Mouse (Mus musculus) limb, embryonic 13.5 days (tissue): Measurements from ENCODE around the gene Tecpr2. TPM values are rescaled to one million over a fixed set of nuclear protein-coding genes. Genes with fewer than 3 reads are reported as not detected.
A peak's percentile ranks its signal among the peaks of the same experiment; 100 is the strongest.

Experiments
- ATAC-seq: fragments of 200-750 bp; cut with Nextera tagmentation; 2 replicates; pipeline ENCODE4 v1.8.0; 2017; ENCODE audit warnings: low read depth, moderate number of reproducible peaks, moderate TSS enrichment; ENCODE audit not compliant: low FRiP score
- H3K27ac ChIP-seq: fragments of 300-500 bp; sonication (generic); 2 replicates; pipeline ENCODE4 v1.5.1; 2015; ENCODE audit warnings: inconsistent platforms, mild to moderate bottlenecking, moderate library complexity
- H3K27me3 ChIP-seq: fragments of 300-500 bp; sonication (generic); 2 replicates; pipeline ENCODE4 v1.6.1; 2015; ENCODE audit warnings: mild to moderate bottlenecking, inconsistent platforms
- H3K36me3 ChIP-seq: fragments of 300-500 bp; sonication (generic); 2 replicates; pipeline ENCODE4 v1.6.1; 2015; ENCODE audit warnings: inconsistent platforms, mild to moderate bottlenecking, moderate library complexity
- H3K4me1 ChIP-seq: fragments of 300-500 bp; sonication (generic); 2 replicates; pipeline ENCODE4 v1.6.1; 2015; ENCODE audit warnings: inconsistent platforms
- H3K4me2 ChIP-seq: fragments of 300-500 bp; sonication (generic); replicated peaks from 2 replicates; pipeline ENCODE4 v1.6.1; 2015; ENCODE audit warnings: inconsistent platforms, mild to moderate bottlenecking, moderate library complexity
- H3K4me3 ChIP-seq: fragments of 300-500 bp; sonication (generic); 2 replicates; pipeline ENCODE4 v1.5.1; 2015; ENCODE audit warnings: moderate library complexity, mild to moderate bottlenecking, inconsistent platforms
- H3K9ac ChIP-seq: fragments of 300-500 bp; sonication (generic); 2 replicates; pipeline ENCODE4 v1.6.1; 2015; ENCODE audit warnings: mild to moderate bottlenecking, inconsistent platforms
- H3K9me3 ChIP-seq: fragments of 300-500 bp; sonication (generic); 2 replicates; pipeline ENCODE4 v1.6.1; 2016; ENCODE audit warnings: inconsistent platforms
- WGBS: fragments of 180-500 bp; shearing (Covaris S2); methylation state at CpG from one replicate; pipeline ENCODE4 v1.1.7; 2015; 5-methylcytosine and 5-hydroxymethylcytosine counted together
- polyA plus RNA-seq: library from polyadenylated mRNA; unstranded; fragments of >200 nt; fragmentation: Nextera tagmentation; extraction: Ambion mirVana; gene quantifications from 2 replicates; pipeline ENCODE4 v1.2.1, GENCODE M21; 2015

The Tecpr2 gene
- polyA plus RNA-seq, 1 experiment from 2014 or later = 4.9 TPM

GRCm38 (mm10) chr12:110875351-110875750 is 13.7 kb upstream of the Tecpr2 start:
- Histone ChIP-seq H3K27ac (no peak overlapping the region), H3K4me3 (no peak overlapping the region), H3K9me3 (no peaks in the 10 kb centered on the region), H3K9ac (no peak overlapping the region), H3K27me3 (no peaks in the 10 kb centered on the region), H3K4me2 (no peak overlapping the region), H3K4me1 (no peaks in the 10 kb centered on the region), H3K36me3 (peaks cover 93% of the 10 kb centered on the region)
- 80% methylated on average over 2 of the region's 2 CpGs for WGBS
- ATAC-seq = no peak

- Histone ChIP-seq H3K36me3 (peaks cover 55% of the 10 kb centered on the region), H3K27ac (no peak overlapping the region), H3K9ac (no peak overlapping the region), H3K4me2 (no peak overlapping the region), H3K9me3 (no peaks in the 10 kb centered on the region), H3K27me3 (no peaks in the 10 kb centered on the region), H3K4me1 (no peaks in the 10 kb centered on the region), H3K4me3 (no peak overlapping the region)
- ATAC-seq = no peak
- WGBS = 88% methylated on average over 7 of the region's 7 CpGs
Measured at GRCm38 (mm10) chr12:110882291-110882690, 6.8 kb upstream of the Tecpr2 start.

- 87% methylated on average over 2 of the region's 2 CpGs for WGBS
- Histone ChIP-seq H3K27me3 (no peaks in the 10 kb centered on the region), H3K4me3 (no peak overlapping the region), H3K27ac (no peak overlapping the region), H3K9ac (no peak overlapping the region), H3K9me3 (no peaks in the 10 kb centered on the region), H3K4me1 (peaks cover 16% of the 10 kb centered on the region), H3K36me3 (peaks cover 29% of the 10 kb centered on the region), H3K4me2 (no peak overlapping the region)
- no peak for ATAC-seq
Measured at GRCm38 (mm10) chr12:110885251-110885650, 3.8 kb upstream of the Tecpr2 start.

- Histone ChIP-seq H3K36me3 (peaks cover 8% of the 10 kb centered on the region), H3K4me3 (peak overlapping the region; percentile 82), H3K27me3 (no peaks in the 10 kb centered on the region), H3K27ac (peak overlapping the region; percentile 22; the same call in 1 of the 2 replicates), H3K4me2 (peak overlapping the region; percentile 95), H3K4me1 (peaks cover 18% of the 10 kb centered on the region), H3K9me3 (no peaks in the 10 kb centered on the region), H3K9ac (peak overlapping the region; percentile 84)
- ATAC-seq = no peak
- WGBS = 42% methylated on average over 12 of the region's 12 CpGs
Measured at GRCm38 (mm10) chr12:110888106-110888505, 958 bp upstream of the Tecpr2 start.

GRCm38 (mm10) chr12:110888606-110889005 is 458 bp upstream of the Tecpr2 start:
- Histone ChIP-seq H3K36me3 (peaks cover 3% of the 10 kb centered on the region), H3K4me1 (peaks cover 18% of the 10 kb centered on the region), H3K9me3 (no peaks in the 10 kb centered on the region), H3K27me3 (no peaks in the 10 kb centered on the region), H3K27ac (peak overlapping the region; percentile 22; the same call in 1 of the 2 replicates), H3K4me3 (peak overlapping the region; percentile 82), H3K9ac (peak overlapping the region; percentile 84), H3K4me2 (peak overlapping the region; percentile 95)
- WGBS = under 1% methylated on average over 24 of the region's 25 CpGs
- peak; percentile 8; the same call in 1 of the 2 replicates for ATAC-seq

- 83% methylated on average over 1 of the region's 1 CpGs for WGBS
- ATAC-seq = no peak
Measured at GRCm38 (mm10) chr12:110891887-110892286, 2.8 kb downstream of the Tecpr2 start.

GRCm38 (mm10) chr12:110902106-110902505 is 13.0 kb downstream of the Tecpr2 start:
- H3K27me3 ChIP-seq = no peaks in the 10 kb centered on the region
- H3K36me3 ChIP-seq = peaks cover 5% of the 10 kb centered on the region; the same call in 1 of the 2 replicates
- H3K9ac ChIP-seq = no peak overlapping the region
- no peaks in the 10 kb centered on the region for H3K9me3 ChIP-seq
- WGBS = 83% methylated on average over 4 of the region's 4 CpGs
- H3K4me3 ChIP-seq = no peak overlapping the region
- ATAC-seq = no peak
- no peaks in the 10 kb centered on the region for H3K4me1 ChIP-seq
- no peak overlapping the region for H3K27ac ChIP-seq
- no peak overlapping the region for H3K4me2 ChIP-seq

More at GRCm38 (mm10) chr12:110891887-110892286, 2.8 kb downstream of the Tecpr2 start:
- H3K4me2 ChIP-seq = no peak overlapping the region
- H3K4me3 ChIP-seq = no peak overlapping the region
- H3K27ac ChIP-seq = no peak overlapping the region
- no peaks in the 10 kb centered on the region for H3K9me3 ChIP-seq
- H3K9ac ChIP-seq = no peak overlapping the region
- no peaks in the 10 kb centered on the region for H3K27me3 ChIP-seq
- 0 out of 2 replicates have a peak, but pooled peaks cover 2% of the 10 kb centered on the region for H3K36me3 ChIP-seq
- peaks cover 18% of the 10 kb centered on the region for H3K4me1 ChIP-seq

- Histone ChIP-seq H3K4me3 (no peak overlapping the region), H3K36me3 (0 out of 2 replicates have a peak, but pooled peaks cover 3% of the 10 kb centered on the region), H3K4me2 (no peak overlapping the region), H3K9ac (no peak overlapping the region), H3K9me3 (no peaks in the 10 kb centered on the region), H3K4me1 (peaks cover 11% of the 10 kb centered on the region), H3K27ac (no peak overlapping the region), H3K27me3 (no peaks in the 10 kb centered on the region)
- 92% methylated on average over 2 of the region's 2 CpGs for WGBS
- no peak for ATAC-seq
Measured at GRCm38 (mm10) chr12:110903536-110903935, 14.5 kb downstream of the Tecpr2 start.

- H3K4me2 ChIP-seq = no peak overlapping the region
- no peak overlapping the region for H3K4me3 ChIP-seq
- 0 out of 2 replicates have a peak overlapping the region, but pooled peaks have one; percentile 4 for H3K27ac ChIP-seq
- ATAC-seq = no peak
- no peaks in the 10 kb centered on the region for H3K9me3 ChIP-seq
- H3K9ac ChIP-seq = no peak overlapping the region
- peaks cover 6% of the 10 kb centered on the region; the same call in 1 of the 2 replicates for H3K36me3 ChIP-seq
- no peaks in the 10 kb centered on the region for H3K27me3 ChIP-seq
- 78% methylated on average over 3 of the region's 3 CpGs for WGBS
- peaks cover 11% of the 10 kb centered on the region for H3K4me1 ChIP-seq
Measured at GRCm38 (mm10) chr12:110907845-110908244, 18.8 kb downstream of the Tecpr2 start.

- H3K9ac ChIP-seq = no peak overlapping the region
- H3K36me3 ChIP-seq = peaks cover 9% of the 10 kb centered on the region
- H3K4me2 ChIP-seq = no peak overlapping the region
- 89% methylated on average over 2 of the region's 2 CpGs for WGBS
- no peaks in the 10 kb centered on the region for H3K27me3 ChIP-seq
- H3K4me3 ChIP-seq = no peak overlapping the region
- peaks cover 11% of the 10 kb centered on the region for H3K4me1 ChIP-seq
- no peaks in the 10 kb centered on the region for H3K9me3 ChIP-seq
- no peak overlapping the region for H3K27ac ChIP-seq
- no peak for ATAC-seq
Measured at GRCm38 (mm10) chr12:110909962-110910361, 20.9 kb downstream of the Tecpr2 start.

- H3K4me2 ChIP-seq = no peak overlapping the region
- WGBS = 87% methylated on average over 9 of the region's 9 CpGs
- H3K27me3 ChIP-seq = no peaks in the 10 kb centered on the region
- H3K4me1 ChIP-seq = no peaks in the 10 kb centered on the region
- no peak overlapping the region for H3K4me3 ChIP-seq
- peaks cover 39% of the 10 kb centered on the region for H3K36me3 ChIP-seq
- ATAC-seq = no peak
- H3K27ac ChIP-seq = no peak overlapping the region
- no peaks in the 10 kb centered on the region for H3K9me3 ChIP-seq
- no peak overlapping the region for H3K9ac ChIP-seq
Measured at GRCm38 (mm10) chr12:110915761-110916160, 26.7 kb downstream of the Tecpr2 start.

- Histone ChIP-seq H3K9ac (no peak overlapping the region), H3K27me3 (no peaks in the 10 kb centered on the region), H3K4me1 (no peaks in the 10 kb centered on the region), H3K36me3 (peaks cover 37% of the 10 kb centered on the region), H3K27ac (no peak overlapping the region), H3K9me3 (no peaks in the 10 kb centered on the region), H3K4me2 (no peak overlapping the region), H3K4me3 (no peak overlapping the region)
- ATAC-seq = no peak
- WGBS = 87% methylated on average over 4 of the region's 4 CpGs
Measured at GRCm38 (mm10) chr12:110920254-110920653, 31.2 kb downstream of the Tecpr2 start.

- 77% methylated on average over 5 of the region's 5 CpGs for WGBS
- Histone ChIP-seq H3K4me3 (no peak overlapping the region), H3K27me3 (no peaks in the 10 kb centered on the region), H3K27ac (no peak overlapping the region), H3K36me3 (peaks cover 34% of the 10 kb centered on the region), H3K9ac (no peak overlapping the region), H3K9me3 (no peaks in the 10 kb centered on the region), H3K4me1 (no peaks in the 10 kb centered on the region), H3K4me2 (no peak overlapping the region)
- no peak for ATAC-seq
Measured at GRCm38 (mm10) chr12:110921572-110921971, 32.5 kb downstream of the Tecpr2 start.
